Mouse (Mus musculus): ENCODE measurements around the gene Elp4. TPM values are rescaled to one million over a fixed set of nuclear protein-coding genes. Genes with fewer than 3 reads are reported as not detected.

Elp4 gene
- polyA plus RNA-seq, 1 experiment: 11.3 TPM

DNA sequence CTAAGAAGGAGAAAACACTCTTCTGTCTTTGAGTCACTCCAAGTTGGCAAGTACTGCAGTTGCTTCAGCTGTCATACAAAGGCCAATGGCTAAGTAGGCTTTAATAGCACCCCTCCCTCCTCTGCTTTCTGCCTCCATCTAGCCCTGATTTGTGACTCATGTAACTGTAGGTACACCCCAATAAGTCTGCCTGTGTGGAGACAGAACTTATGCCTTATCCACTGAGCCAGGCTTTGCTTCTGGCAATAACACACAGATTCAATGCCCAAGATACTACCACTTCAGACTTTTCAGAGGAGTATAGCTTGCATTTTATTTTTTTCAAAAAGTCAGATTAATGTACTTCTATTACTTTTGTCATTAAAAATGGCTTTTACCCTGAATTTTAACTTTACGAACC lies 114.4 kb downstream of the Elp4 start:
- Histone ChIP-seq H3K27me3 (ENCODE audit: control insufficient read depth, insufficient read depth, insufficient read length) (no peaks in the 10 kb centered on the region), H3ac (ENCODE audit: control insufficient read depth, insufficient read length) (no peak overlapping the region), H3K36me3 (ENCODE audit: control insufficient read depth, insufficient read depth) (peaks cover 4% of the 10 kb centered on the region), H3K79me2 (ENCODE audit: control insufficient read depth, insufficient read depth) (no peaks in the 10 kb centered on the region), H3K4me3 (no peak overlapping the region), H3K4me2 (ENCODE audit: low read depth) (no peak overlapping the region)
- TF ChIP-seq SRF (IDR thresholded peaks at IDR 0.05; ENCODE audit: control insufficient read depth, insufficient read length, low read depth) (no peak), MYOD1 (IDR thresholded peaks at IDR 0.05; ENCODE audit: control insufficient read depth in 1 of 3, insufficient read length in 2 of 3, low read depth in 2 of 3) (peak in 1 of 3 experiments; percentile 26), MYOG (IDR thresholded peaks at IDR 0.05; ENCODE audit: control insufficient read depth in 1 of 3, insufficient read depth in 1 of 3, insufficient read length in 2 of 3, low read depth in 2 of 3) (no peak), POLR2AphosphoS2 (IDR thresholded peaks at IDR 0.05; ENCODE audit: insufficient read length, low read depth) (no peak), TCF12 (IDR thresholded peaks at IDR 0.05; ENCODE audit: insufficient read depth, poor library complexity, severe bottlenecking) (no peak), MAX (IDR thresholded peaks at IDR 0.05; ENCODE audit: low read depth) (no peak)

DNA sequence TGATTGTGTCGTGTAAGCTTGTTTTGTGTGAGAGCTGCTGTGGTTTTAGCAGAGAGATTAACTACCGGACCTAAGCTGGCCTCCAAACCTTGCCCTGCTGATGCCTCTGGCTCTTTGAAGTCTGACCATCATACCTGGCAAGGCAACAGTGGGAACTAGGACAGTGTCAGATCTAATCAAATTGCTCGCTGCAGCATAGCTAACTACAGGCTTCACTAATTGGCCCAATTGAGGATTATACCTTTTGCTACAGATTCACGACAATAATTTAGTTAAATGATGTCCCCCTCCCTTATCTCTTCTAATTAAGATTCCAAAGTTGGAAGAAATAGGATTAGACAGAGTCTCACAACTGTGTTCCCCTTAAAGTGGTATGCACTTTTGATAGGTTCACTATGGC lies 116.6 kb downstream of the Elp4 start:
- H3K4me2 ChIP-seq (ENCODE audit: low read depth): no peak overlapping the region
- H3K36me3 ChIP-seq (ENCODE audit: control insufficient read depth, insufficient read depth): no peaks in the 10 kb centered on the region
- no peak overlapping the region for H3K4me3 ChIP-seq
- H3ac ChIP-seq (ENCODE audit: control insufficient read depth, insufficient read length): no peak overlapping the region
- TF ChIP-seq USF1 (IDR thresholded peaks at IDR 0.05; ENCODE audit: low read depth): no peak
- no peaks in the 10 kb centered on the region for H3K27me3 ChIP-seq (ENCODE audit: control insufficient read depth, insufficient read depth, insufficient read length)
- H3K79me2 ChIP-seq (ENCODE audit: control insufficient read depth, insufficient read depth): no peaks in the 10 kb centered on the region

DNA sequence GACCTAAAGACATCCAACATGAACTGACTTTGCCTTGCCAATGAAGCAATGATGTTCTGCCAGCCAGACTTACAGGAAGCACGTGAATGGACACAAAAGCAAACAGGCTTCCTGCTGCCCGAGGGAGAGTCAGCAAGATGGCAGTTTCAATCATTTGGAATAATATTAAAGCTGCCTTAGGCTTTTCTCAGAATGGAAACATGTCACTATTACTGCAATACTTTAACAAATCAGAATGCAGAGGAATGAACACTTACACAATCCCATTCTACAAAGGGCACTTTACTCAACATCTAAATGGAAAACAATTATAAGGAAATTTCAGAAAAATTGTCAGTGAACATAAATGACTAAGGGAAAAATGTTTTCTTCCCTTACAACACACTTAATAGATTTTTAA lies 117.4 kb downstream of the Elp4 start:
- Histone ChIP-seq H3K4me2 (ENCODE audit: low read depth) (no peak overlapping the region), H3ac (ENCODE audit: control insufficient read depth, insufficient read length) (no peak overlapping the region), H3K27me3 (ENCODE audit: control insufficient read depth, insufficient read depth, insufficient read length) (no peaks in the 10 kb centered on the region), H3K79me2 (ENCODE audit: control insufficient read depth, insufficient read depth) (no peaks in the 10 kb centered on the region), H3K4me3 (no peak overlapping the region), H3K36me3 (ENCODE audit: control insufficient read depth, insufficient read depth) (no peaks in the 10 kb centered on the region)
- TF ChIP-seq MYOD1 (IDR thresholded peaks at IDR 0.05; ENCODE audit: control insufficient read depth in 1 of 3, insufficient read length in 2 of 3, low read depth in 2 of 3): no peak
- TF ChIP-seq MYOG (IDR thresholded peaks at IDR 0.05; ENCODE audit: control insufficient read depth in 1 of 3, insufficient read depth in 1 of 3, insufficient read length in 2 of 3, low read depth in 2 of 3): no peak
- TF ChIP-seq TCF12 (IDR thresholded peaks at IDR 0.05; ENCODE audit: insufficient read depth, poor library complexity, severe bottlenecking): no peak
- TF ChIP-seq REST (IDR thresholded peaks at IDR 0.05; ENCODE audit: insufficient read depth, insufficient read length): no peak
- TF ChIP-seq TCF3 (IDR thresholded peaks at IDR 0.05; ENCODE audit: insufficient read length, low read depth): no peak

DNA sequence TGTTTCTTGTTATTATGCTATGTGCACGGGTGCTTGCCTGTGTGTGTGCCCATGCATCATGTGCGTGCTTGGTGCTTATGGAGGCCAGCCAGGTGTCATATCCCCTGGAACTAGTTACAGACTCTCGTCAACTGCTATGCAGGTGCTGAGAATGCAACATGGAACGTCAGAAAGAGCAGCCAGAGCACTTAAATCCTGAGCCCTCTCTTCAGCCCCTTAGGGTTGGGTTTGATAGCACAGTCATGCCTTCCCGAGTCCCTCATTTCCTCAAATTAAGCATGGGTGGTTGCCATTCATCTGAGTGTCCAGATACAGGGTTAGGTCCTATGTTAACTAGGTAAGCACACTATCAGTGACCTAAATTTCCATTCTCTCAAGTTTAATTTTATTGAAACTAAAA lies 121.5 kb downstream of the Elp4 start:
- no peaks in the 10 kb centered on the region for H3K27me3 ChIP-seq (ENCODE audit: control insufficient read depth, insufficient read depth, insufficient read length)
- no peak for TF ChIP-seq CEBPB (IDR thresholded peaks at IDR 0.05; ENCODE audit: insufficient read depth, poor library complexity, severe bottlenecking)
- no peak for TF ChIP-seq USF1 (IDR thresholded peaks at IDR 0.05; ENCODE audit: low read depth)
- no peak for TF ChIP-seq E2F4 (IDR thresholded peaks at IDR 0.05; ENCODE audit: insufficient read depth)
- no peak for TF ChIP-seq POLR2A (IDR thresholded peaks at IDR 0.05; ENCODE audit: insufficient read length, low read depth)
- no peak for TF ChIP-seq SRF (IDR thresholded peaks at IDR 0.05; ENCODE audit: control insufficient read depth, insufficient read length, low read depth)
- no peak for TF ChIP-seq MAX (IDR thresholded peaks at IDR 0.05; ENCODE audit: low read depth)
- TF ChIP-seq POLR2AphosphoS2 (IDR thresholded peaks at IDR 0.05; ENCODE audit: insufficient read length, low read depth): no peak
- TF ChIP-seq REST (IDR thresholded peaks at IDR 0.05; ENCODE audit: insufficient read depth, insufficient read length): no peak
- no peak for TF ChIP-seq MYOG (IDR thresholded peaks at IDR 0.05; ENCODE audit: control insufficient read depth in 1 of 3, insufficient read depth in 1 of 3, insufficient read length in 2 of 3, low read depth in 2 of 3)
- no peak for TF ChIP-seq MYOD1 (IDR thresholded peaks at IDR 0.05; ENCODE audit: control insufficient read depth in 1 of 3, insufficient read length in 2 of 3, low read depth in 2 of 3)
- no peak for TF ChIP-seq TCF12 (IDR thresholded peaks at IDR 0.05; ENCODE audit: insufficient read depth, poor library complexity, severe bottlenecking)

DNA sequence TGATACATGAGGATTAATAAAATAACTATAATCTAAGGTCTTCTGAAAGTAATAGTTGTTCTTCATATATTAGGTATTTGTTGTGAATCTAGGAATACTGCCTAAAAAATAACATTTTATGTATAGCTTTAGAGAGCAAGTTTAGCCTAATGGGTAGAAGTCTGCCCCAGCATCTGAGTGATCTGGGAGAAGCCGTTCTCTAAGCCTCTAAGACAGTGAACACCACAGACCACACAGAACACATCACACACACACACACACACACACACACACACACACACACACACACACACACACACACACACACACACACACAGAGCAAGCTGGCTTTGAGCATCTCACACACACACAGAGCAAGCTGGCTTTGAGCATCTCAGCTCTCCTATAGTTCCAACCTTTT lies 123.6 kb downstream of the Elp4 start:
- no peaks in the 10 kb centered on the region for H3K79me2 ChIP-seq (ENCODE audit: control insufficient read depth, insufficient read depth)
- H3K36me3 ChIP-seq (ENCODE audit: control insufficient read depth, insufficient read depth): no peaks in the 10 kb centered on the region
- TF ChIP-seq POLR2AphosphoS2 (IDR thresholded peaks at IDR 0.05; ENCODE audit: insufficient read length, low read depth) (no peak), MYOD1 (IDR thresholded peaks at IDR 0.05; ENCODE audit: control insufficient read depth in 1 of 3, insufficient read length in 2 of 3, low read depth in 2 of 3) (no peak), POLR2A (IDR thresholded peaks at IDR 0.05; ENCODE audit: insufficient read length, low read depth) (no peak), TCF12 (IDR thresholded peaks at IDR 0.05; ENCODE audit: insufficient read depth, poor library complexity, severe bottlenecking) (no peak), MAX (IDR thresholded peaks at IDR 0.05; ENCODE audit: low read depth) (no peak), MYOG (IDR thresholded peaks at IDR 0.05; ENCODE audit: control insufficient read depth in 1 of 3, insufficient read depth in 1 of 3, insufficient read length in 2 of 3, low read depth in 2 of 3) (no peak), SRF (IDR thresholded peaks at IDR 0.05; ENCODE audit: control insufficient read depth, insufficient read length, low read depth) (no peak), USF1 (IDR thresholded peaks at IDR 0.05; ENCODE audit: low read depth) (no peak), TCF3 (IDR thresholded peaks at IDR 0.05; ENCODE audit: insufficient read length, low read depth) (no peak), REST (IDR thresholded peaks at IDR 0.05; ENCODE audit: insufficient read depth, insufficient read length) (no peak), CEBPB (IDR thresholded peaks at IDR 0.05; ENCODE audit: insufficient read depth, poor library complexity, severe bottlenecking) (no peak), E2F4 (IDR thresholded peaks at IDR 0.05; ENCODE audit: insufficient read depth) (no peak)
- H3K27me3 ChIP-seq (ENCODE audit: control insufficient read depth, insufficient read depth, insufficient read length): no peaks in the 10 kb centered on the region
- H3ac ChIP-seq (ENCODE audit: control insufficient read depth, insufficient read length): no peak overlapping the region
- no peak overlapping the region for H3K4me2 ChIP-seq (ENCODE audit: low read depth)
- H3K4me3 ChIP-seq: no peak overlapping the region

More for the DNA sequence above, 121.5 kb downstream of the Elp4 start:
- H3ac ChIP-seq (ENCODE audit: control insufficient read depth, insufficient read length): no peak overlapping the region
- H3K4me2 ChIP-seq (ENCODE audit: low read depth): no peak overlapping the region
- H3K36me3 ChIP-seq (ENCODE audit: control insufficient read depth, insufficient read depth): no peaks in the 10 kb centered on the region
- no peak overlapping the region for H3K4me3 ChIP-seq
- H3K79me2 ChIP-seq (ENCODE audit: control insufficient read depth, insufficient read depth): no peaks in the 10 kb centered on the region

Data from myocyte (in vitro differentiated cells).